Mouse (Mus musculus) pancreas, adult 10 weeks (tissue): Measurements from ENCODE around the gene Btbd35f13. TPM values are rescaled to one million over a fixed set of nuclear protein-coding genes. Genes with fewer than 3 reads are reported as not detected.

ENCODE experiments used
- polyA plus RNA-seq: library from polyadenylated mRNA; stranded (reverse); fragments of 350-450 nt; fragmentation: Illumina TruSeq; extraction: RNeasy Lipid Tissue Mini Kit (QIAGEN cat#74804); gene quantifications from one replicate; pipeline ENCODE4 v1.2.3, GENCODE M21; 2015; ENCODE audit warnings: low read depth, low replicate concordance; ENCODE audit not compliant: insufficient read depth

Gene Btbd35f13
- polyA plus RNA-seq: not detected

DNA sequence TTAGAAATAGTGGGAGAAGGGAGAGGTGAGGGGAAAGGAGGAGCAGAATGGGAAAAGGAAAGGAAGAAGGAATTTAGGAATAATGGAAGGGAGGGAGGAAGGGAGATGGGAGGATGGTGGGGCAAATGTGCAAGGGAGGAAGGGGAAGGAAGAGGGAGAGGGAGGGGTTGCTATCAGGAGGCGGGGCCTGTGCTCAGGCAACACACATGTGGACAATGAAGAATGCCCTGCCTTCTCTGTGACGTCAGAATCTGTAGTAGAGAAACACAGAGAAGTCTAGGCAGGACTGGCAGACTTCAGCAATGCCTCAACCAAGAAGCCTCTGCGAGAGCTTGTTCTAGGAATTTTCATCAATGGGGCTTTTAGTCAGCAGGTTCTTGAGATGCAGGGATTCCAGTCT, at the start of gene Btbd35f13:
Gene Btbd35f13, plus strand, starts transcription at position 301 of the 400 bp plus-strand sequence.

DNA sequence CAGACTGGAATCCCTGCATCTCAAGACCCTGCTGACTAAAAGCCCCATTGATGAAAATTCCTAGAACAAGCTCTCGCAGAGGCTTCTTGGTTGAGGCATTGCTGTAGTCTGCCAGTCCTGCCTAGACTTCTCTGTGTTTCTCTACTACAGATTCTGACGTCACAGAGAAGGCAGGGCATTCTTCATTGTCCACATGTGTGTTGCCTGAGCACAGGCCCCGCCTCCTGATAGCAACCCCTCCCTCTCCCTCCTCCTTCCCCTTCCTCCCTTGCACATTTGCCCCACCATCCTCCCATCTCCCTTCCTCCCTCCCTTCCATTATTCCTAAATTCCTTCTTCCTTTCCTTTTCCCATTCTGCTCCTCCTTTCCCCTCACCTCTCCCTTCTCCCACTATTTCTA, 45.3 kb downstream of the Btbd35f13 start, which contains the start of gene Btbd35f14:
Gene Btbd35f14, minus strand, starts transcription at position 101 of the 400 bp plus-strand sequence.

Other genes starting within 250 kb of the Btbd35f13 start
- not detected for gene Btbd35f15, start 79.9 kb upstream of the Btbd35f13 start, polyA plus RNA-seq
- gene Btbd35f14, start 45.2 kb downstream of the Btbd35f13 start, polyA plus RNA-seq: not detected